Mouse (Mus musculus): ENCODE results near the gene Krtap5-3. TPM values are rescaled to one million over a fixed set of nuclear protein-coding genes. Genes with fewer than 3 reads are reported as not detected.
"Not testable (repeated sequence)": the region's sequence is repeated elsewhere in the genome, so short reads cannot be mapped to it uniquely, and the experiment has no call there.

Gene Krtap5-3
- not detected in 2 replicates for total RNA-seq (2014; rRNA removed)
- polyA plus RNA-seq (2015; fragmentation: Nextera tagmentation; extraction: Ambion mirVana), result not detected in 2 replicates

DNA sequence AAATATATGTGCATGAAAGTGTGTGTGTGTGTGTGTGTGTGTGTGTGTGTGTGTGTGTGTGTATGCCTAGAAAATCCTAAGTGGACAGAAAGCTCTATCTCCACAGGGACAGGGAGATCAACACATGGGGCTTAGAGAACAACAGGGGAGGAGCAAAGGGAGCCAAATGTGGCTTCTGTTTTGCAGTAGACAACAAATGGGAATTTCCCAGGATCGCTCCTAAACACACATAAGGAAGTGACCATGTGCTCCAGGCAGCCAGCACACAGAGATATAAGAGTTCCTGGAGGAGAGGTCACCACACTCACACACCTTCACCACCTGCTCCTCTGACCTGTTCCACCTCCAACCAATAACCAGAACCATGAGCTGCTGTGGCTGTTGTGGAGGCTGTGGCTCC lies at the start of gene Krtap5-3:
Gene Krtap5-3, plus strand, starts transcription at position 301 of the 400 bp plus-strand sequence.
- no peak within 1 kb of the TSS for H3K9ac ChIP-seq (replicated peaks; ENCODE audit: low read length)
- whole genome bisulfite sequencing, result 69% methylated on average over 1 of the region's 1 CpGs
- no peak for DNase-seq (ENCODE audit: low spot score)

GRCm38 (mm10) chr7:142152191-142152590 lies 49.0 kb upstream of the Krtap5-3 start:
- ATAC-seq (no peak), DNase-seq (ENCODE audit: low spot score) (no peak)
- Histone ChIP-seq H3K4me2 (ENCODE audit: low read depth, low read length) (no peak overlapping the region), H3K27ac (no peak overlapping the region), H3K9me3 (ENCODE audit: low read length) (no peaks in the 10 kb centered on the region), H3K4me3 (ENCODE audit: low read length) (no peak overlapping the region), H3K36me3 (ENCODE audit: insufficient read depth, low read length) (no peaks in the 10 kb centered on the region), H3K27me3 (ENCODE audit: insufficient read depth, low read length) (no peaks in the 10 kb centered on the region), H3K4me1 (ENCODE audit: insufficient read depth, low read length) (no peaks in the 10 kb centered on the region), H3K9ac (replicated peaks; ENCODE audit: low read length) (no peak overlapping the region)
- no peak for TF ChIP-seq CTCF (IDR thresholded peaks at IDR 0.05; ENCODE audit: low read depth)
- 80% methylated on average over 4 of the region's 4 CpGs for WGBS

More for the DNA sequence above, at the start of gene Krtap5-3:
- H3K4me2 ChIP-seq (ENCODE audit: low read depth, low read length), result no peak within 1 kb of the TSS
- no peaks in the 10 kb centered on the region for H3K9me3 ChIP-seq (ENCODE audit: low read length)
- H3K36me3 ChIP-seq (ENCODE audit: insufficient read depth, low read length), result no peaks in the 10 kb centered on the region
- H3K27ac ChIP-seq, result no peak within 1 kb of the TSS
- no peaks in the 10 kb centered on the region for H3K27me3 ChIP-seq (ENCODE audit: insufficient read depth, low read length)
- no peak for ATAC-seq
- TF ChIP-seq CTCF (IDR thresholded peaks at IDR 0.05; ENCODE audit: low read depth), result no peak
- no peaks in the 10 kb centered on the region for H3K4me1 ChIP-seq (ENCODE audit: insufficient read depth, low read length)
- H3K4me3 ChIP-seq (ENCODE audit: low read length), result no peak within 1 kb of the TSS

DNA sequence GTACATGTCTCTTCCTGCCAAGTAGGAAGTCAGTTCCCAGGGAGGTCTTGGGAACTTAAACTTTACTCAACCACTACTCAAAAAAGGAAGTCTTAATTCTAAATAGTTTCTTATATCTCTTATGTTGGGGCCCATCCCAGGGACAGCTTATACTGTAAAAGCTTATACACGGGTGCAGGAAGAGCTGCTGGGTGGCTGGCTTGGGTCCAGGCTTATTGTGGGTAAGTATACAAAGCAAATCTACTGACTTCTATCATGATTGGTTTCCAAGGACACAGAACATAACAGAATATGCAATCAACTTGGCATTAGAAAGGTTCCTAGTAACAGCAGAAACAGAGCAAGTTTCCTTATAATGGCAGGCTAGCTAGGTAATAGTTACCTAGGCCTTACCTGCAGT lies 45.9 kb upstream of the Krtap5-3 start:
- TF ChIP-seq CTCF (IDR thresholded peaks at IDR 0.05; ENCODE audit: low read depth), result no peak
- Histone ChIP-seq H3K4me2 (ENCODE audit: low read depth, low read length) (no peak overlapping the region), H3K9me3 (ENCODE audit: low read length) (no peaks in the 10 kb centered on the region), H3K4me1 (ENCODE audit: insufficient read depth, low read length) (no peaks in the 10 kb centered on the region), H3K27me3 (ENCODE audit: insufficient read depth, low read length) (no peaks in the 10 kb centered on the region), H3K27ac (no peak overlapping the region), H3K9ac (replicated peaks; ENCODE audit: low read length) (no peak overlapping the region), H3K36me3 (ENCODE audit: insufficient read depth, low read length) (no peaks in the 10 kb centered on the region), H3K4me3 (ENCODE audit: low read length) (no peak overlapping the region)
- WGBS, result 44% methylated on average over 1 of the region's 1 CpGs
- no peak for ATAC-seq
- no peak for DNase-seq (ENCODE audit: low spot score)

- not testable (repeated sequence) for H3K4me2 ChIP-seq (ENCODE audit: low read depth, low read length); H3K9me3 ChIP-seq (ENCODE audit: low read length); H3K27ac ChIP-seq; H3K36me3 ChIP-seq (ENCODE audit: insufficient read depth, low read length); H3K4me3 ChIP-seq (ENCODE audit: low read length); H3K4me1 ChIP-seq (ENCODE audit: insufficient read depth, low read length); H3K27me3 ChIP-seq (ENCODE audit: insufficient read depth, low read length); ATAC-seq; H3K9ac ChIP-seq (replicated peaks; ENCODE audit: low read length); DNase-seq (ENCODE audit: low spot score)
- 52% methylated on average over 2 of the region's 2 CpGs for whole genome bisulfite sequencing
These were observed 44.2 kb upstream of the Krtap5-3 start, which contains the start of gene Gm29735 for GRCm38 (mm10) chr7:142157013-142157412. TSS of gene Gm29735 (minus strand) at chr7:142157113.

DNA sequence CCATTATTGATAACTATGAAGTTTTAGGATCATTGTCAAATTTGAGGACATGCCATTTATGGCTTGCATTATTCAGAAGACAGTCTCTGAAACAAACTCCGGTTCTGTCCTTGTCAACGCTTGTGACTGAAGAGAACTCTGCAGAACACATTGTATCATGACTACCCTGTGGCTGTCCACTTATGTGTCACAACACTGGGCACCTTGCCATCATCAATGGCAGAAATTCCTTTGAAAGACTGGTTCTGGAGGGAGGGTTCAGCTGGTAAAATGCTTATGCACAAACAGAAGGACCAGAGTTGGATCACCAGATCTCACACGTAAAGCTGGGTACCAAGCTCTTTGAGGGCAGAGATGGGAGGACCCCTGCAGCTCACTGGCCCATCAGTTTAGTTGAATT lies 41.8 kb upstream of the Krtap5-3 start:
- Histone ChIP-seq H3K27me3 (ENCODE audit: insufficient read depth, low read length) (no peaks in the 10 kb centered on the region), H3K4me1 (ENCODE audit: insufficient read depth, low read length) (no peaks in the 10 kb centered on the region), H3K4me3 (ENCODE audit: low read length) (no peak overlapping the region), H3K9me3 (ENCODE audit: low read length) (no peaks in the 10 kb centered on the region), H3K27ac (no peak overlapping the region), H3K9ac (replicated peaks; ENCODE audit: low read length) (no peak overlapping the region), H3K4me2 (ENCODE audit: low read depth, low read length) (no peak overlapping the region), H3K36me3 (ENCODE audit: insufficient read depth, low read length) (no peaks in the 10 kb centered on the region)
- ATAC-seq, result no peak
- no peak for TF ChIP-seq CTCF (IDR thresholded peaks at IDR 0.05; ENCODE audit: low read depth)
- DNase-seq (ENCODE audit: low spot score), result no peak
- WGBS, result 89% methylated on average over 3 of the region's 3 CpGs

GRCm38 (mm10) chr7:142165639-142166038 lies 35.5 kb upstream of the Krtap5-3 start, which contains the start of gene Gm4553:
TSS of gene Gm4553 (minus strand) at chr7:142165739.
- H3K27me3 ChIP-seq (ENCODE audit: insufficient read depth, low read length); H3K4me3 ChIP-seq (ENCODE audit: low read length); H3K36me3 ChIP-seq (ENCODE audit: insufficient read depth, low read length); H3K9ac ChIP-seq (replicated peaks; ENCODE audit: low read length); ATAC-seq; H3K27ac ChIP-seq; DNase-seq (ENCODE audit: low spot score); H3K4me2 ChIP-seq (ENCODE audit: low read depth, low read length); H3K4me1 ChIP-seq (ENCODE audit: insufficient read depth, low read length); H3K9me3 ChIP-seq (ENCODE audit: low read length): not testable (repeated sequence)

DNA sequence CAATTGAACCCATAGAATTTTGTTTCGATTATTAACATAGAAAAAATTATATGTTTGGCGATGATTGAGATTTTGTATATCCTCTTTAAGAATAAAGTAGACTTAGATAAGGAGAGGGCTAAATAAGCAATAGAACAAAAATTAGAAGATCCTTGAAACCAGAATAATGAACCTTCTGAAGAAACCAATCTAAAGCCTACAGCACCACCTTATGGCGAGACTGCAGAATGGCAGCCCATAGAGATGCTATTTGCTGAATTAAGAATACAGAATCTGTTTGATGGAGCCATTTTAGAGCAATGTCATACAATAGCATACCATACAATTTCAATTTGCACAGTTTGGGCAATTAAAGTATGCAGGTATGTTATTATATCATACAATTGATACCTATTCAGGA lies 31.3 kb upstream of the Krtap5-3 start:
- WGBS, result 52% methylated on average over 3 of the region's 3 CpGs
- Histone ChIP-seq H3K4me2 (ENCODE audit: low read depth, low read length) (no peak overlapping the region), H3K36me3 (ENCODE audit: insufficient read depth, low read length) (no peaks in the 10 kb centered on the region), H3K27me3 (ENCODE audit: insufficient read depth, low read length) (no peaks in the 10 kb centered on the region), H3K4me3 (ENCODE audit: low read length) (no peak overlapping the region), H3K4me1 (ENCODE audit: insufficient read depth, low read length) (no peaks in the 10 kb centered on the region), H3K27ac (no peak overlapping the region), H3K9ac (replicated peaks; ENCODE audit: low read length) (no peak overlapping the region), H3K9me3 (ENCODE audit: low read length) (no peaks in the 10 kb centered on the region)
- peak; percentile 74 for TF ChIP-seq CTCF (IDR thresholded peaks at IDR 0.05; ENCODE audit: low read depth)
- ATAC-seq (no peak), DNase-seq (ENCODE audit: low spot score) (peak; percentile 83)

- not testable (repeated sequence) for H3K4me2 ChIP-seq (ENCODE audit: low read depth, low read length); H3K4me3 ChIP-seq (ENCODE audit: low read length); H3K4me1 ChIP-seq (ENCODE audit: insufficient read depth, low read length); H3K9me3 ChIP-seq (ENCODE audit: low read length); H3K27me3 ChIP-seq (ENCODE audit: insufficient read depth, low read length); ATAC-seq; H3K36me3 ChIP-seq (ENCODE audit: insufficient read depth, low read length); H3K9ac ChIP-seq (replicated peaks; ENCODE audit: low read length); DNase-seq (ENCODE audit: low spot score); H3K27ac ChIP-seq
These were observed 25.3 kb upstream of the Krtap5-3 start, which contains the start of gene Krtap5-2 for GRCm38 (mm10) chr7:142175905-142176304. TSS of gene Krtap5-2 (minus strand) at chr7:142176005.

All from hindbrain, postnatal 0 days (tissue).